Mouse (Mus musculus): ENCODE results near the gene Robo4.

Gene Robo4

GRCm38 (mm10) chr9:37454011-37454492, 52.4 kb downstream of the Robo4 start:
- in situ Hi-C loops (cut with MboI): no loop called here

- in situ Hi-C loops (cut with MboI): no loop called here
These were observed 53.3 kb downstream of the Robo4 start for GRCm38 (mm10) chr9:37454991-37455390.

- in situ Hi-C loops (cut with MboI): no loop called here
These were observed 54.2 kb downstream of the Robo4 start for GRCm38 (mm10) chr9:37455868-37456267.

GRCm38 (mm10) chr9:37456481-37456910, 54.8 kb downstream of the Robo4 start:
- in situ Hi-C loops (cut with MboI): no loop called here

- in situ Hi-C loops (cut with MboI): no loop called here
These were observed 55.5 kb downstream of the Robo4 start for GRCm38 (mm10) chr9:37457151-37457550.

GRCm38 (mm10) chr9:37459665-37460042, 58.0 kb downstream of the Robo4 start:
- in situ Hi-C loops (cut with MboI): loop anchor here (5.0 kb wide), 1 partner anchor 158 kb away; no protein-coding TSS in a partner anchor

GRCm38 (mm10) chr9:37460043-37460960, 58.6 kb downstream of the Robo4 start:
- in situ Hi-C loops (cut with MboI): loop anchor here (5.0 kb wide), 1 partner anchor 157 kb away; no protein-coding TSS in a partner anchor

- in situ Hi-C loops (cut with MboI): loop anchor here (5.0 kb wide), 1 partner anchor 156 kb away; no protein-coding TSS in a partner anchor
These were observed 59.3 kb downstream of the Robo4 start for GRCm38 (mm10) chr9:37460961-37461340.

- in situ Hi-C loops (cut with MboI): loop anchor here (5.0 kb wide), 1 partner anchor 156 kb away; no protein-coding TSS in a partner anchor
These were observed 59.9 kb downstream of the Robo4 start for GRCm38 (mm10) chr9:37461571-37461970.

- in situ Hi-C loops (cut with MboI): loop anchor here (5.0 kb wide), 1 partner anchor 155 kb away; no protein-coding TSS in a partner anchor
These were observed 61.1 kb downstream of the Robo4 start for GRCm38 (mm10) chr9:37462764-37463163.

All from mature B cell (primary cell).